Comparison of ENCODE assay signal across 18 mouse cellular contexts in the genomic region with DNA sequence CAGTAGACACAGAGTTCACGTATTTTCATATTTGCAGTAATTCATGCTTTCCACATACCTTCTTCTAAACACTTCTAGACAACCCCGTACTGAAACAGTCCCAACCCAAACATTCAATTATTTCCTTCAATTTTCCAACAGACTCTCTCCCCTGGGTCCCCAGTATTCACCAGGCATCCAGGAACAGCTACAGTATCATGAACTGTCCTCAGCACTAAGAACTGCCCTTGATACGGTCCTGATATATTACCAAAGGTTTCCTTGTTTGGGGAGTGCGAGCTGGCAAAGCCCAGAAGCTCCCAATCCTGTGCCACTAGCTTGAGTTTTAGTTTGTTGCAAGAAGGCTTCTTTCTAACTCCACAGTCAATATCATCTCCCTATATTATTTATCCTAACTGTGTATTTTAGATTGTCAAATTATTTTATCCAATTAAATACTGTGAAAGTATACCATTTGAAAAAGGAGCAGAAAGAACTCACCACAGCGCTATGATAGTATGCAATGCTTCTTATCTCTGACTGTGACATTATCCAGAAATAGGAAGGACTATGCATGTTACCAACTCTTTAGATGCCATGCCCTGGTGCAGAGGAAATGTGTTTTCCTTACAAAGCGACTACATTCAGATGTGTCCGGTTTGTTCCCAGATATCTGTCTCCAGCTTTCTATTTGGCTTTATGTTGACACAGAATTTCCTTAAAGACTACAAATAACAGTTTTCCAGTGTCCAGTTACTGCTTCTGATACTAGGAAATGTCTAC.
"Had no signal": no experiment of that assay in that cellular context is flagged by ENCODE, and none has a peak within 500 bp of the region (broad histone marks: within the 10 kb centered on the region; RNA-seq: fewer than 3 reads in every experiment).

No protein-coding gene starts in this region.

- ATAC-seq: midbrain, embryonic 16.5 days had no signal

- H3K4me1 ChIP-seq: neural tube, embryonic 15.5 days had no signal

- H3K9ac ChIP-seq: lung, embryonic 14.5 days; midbrain, embryonic 12.5 days; neural tube, embryonic 13.5 days; neural tube, embryonic 15.5 days had no signal

- H3K4me3 ChIP-seq: midbrain, embryonic 10.5 days; midbrain, embryonic 12.5 days; myocyte; neural tube, embryonic 13.5 days; neural tube, embryonic 15.5 days had no signal

- DNase-seq: lung, embryonic 14.5 days; lung, postnatal 10 days; lung, postnatal 4 days; midbrain, embryonic 14.5 days; retina, postnatal 1 day; right cerebral cortex, adult 18-20 months; right cerebral cortex, postnatal 25 days; right cerebral cortex, postnatal 4 days; spleen, adult 18-20 months; thymus, adult 18-20 months; thymus, postnatal 14 days; thymus, postnatal 36 days had no signal

- H3K27me3 ChIP-seq: midbrain, embryonic 12.5 days; neural tube, embryonic 13.5 days; neural tube, embryonic 15.5 days had no signal

- H3K9me3 ChIP-seq: midbrain, embryonic 10.5 days; midbrain, embryonic 12.5 days; neural tube, embryonic 13.5 days; neural tube, embryonic 15.5 days had no signal

- H3K4me2 ChIP-seq: lung, embryonic 14.5 days; midbrain, embryonic 12.5 days; neural tube, embryonic 13.5 days; neural tube, embryonic 15.5 days had no signal

- H3K27ac ChIP-seq: midbrain, embryonic 12.5 days; neural tube, embryonic 13.5 days; neural tube, embryonic 15.5 days had no signal

- H3K36me3 ChIP-seq: midbrain, embryonic 10.5 days; midbrain, embryonic 12.5 days; neural tube, embryonic 13.5 days; neural tube, embryonic 15.5 days had no signal
